In the genomic region with DNA sequence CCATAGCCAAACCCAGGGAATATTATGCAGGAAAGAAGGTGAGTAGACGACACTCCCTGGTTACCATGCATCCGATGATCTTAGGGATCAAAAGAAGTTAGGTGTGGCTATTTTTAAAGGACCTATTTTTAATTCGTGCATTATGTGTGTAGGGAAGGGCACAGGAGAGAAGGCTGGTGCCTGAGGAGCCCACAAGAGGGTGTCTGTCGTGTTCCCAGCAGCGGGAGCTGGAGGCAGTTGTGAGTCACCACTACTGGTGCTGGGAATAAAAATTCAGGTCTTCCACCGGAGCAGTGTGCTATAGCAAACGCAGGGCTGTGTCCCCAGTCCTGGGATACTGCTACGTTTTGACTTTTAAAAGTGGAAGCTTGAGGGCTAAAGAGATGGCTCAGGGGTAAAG, we compare ENCODE assay signal across 24 mouse cellular contexts. TPM values are rescaled to one million over a fixed set of nuclear protein-coding genes. Genes with fewer than 3 reads are reported as not detected.
"Had no signal": no experiment of that assay in that cellular context is flagged by ENCODE, and none has a peak within 500 bp of the region (broad histone marks: within the 10 kb centered on the region; RNA-seq: fewer than 3 reads in every experiment).

No protein-coding gene starts in this region.

- H3K36me3 ChIP-seq: liver, embryonic 15.5 days; neural tube, embryonic 15.5 days had no signal

- H3K4me3 ChIP-seq: limb, embryonic 10.5 days; liver, embryonic 15.5 days; myocyte; neural tube, embryonic 15.5 days had no signal

- H3K9me3 ChIP-seq: limb, embryonic 10.5 days; liver, embryonic 15.5 days; neural tube, embryonic 15.5 days had no signal

- ATAC-seq: lung, postnatal 0 days; midbrain, embryonic 16.5 days had no signal

- H3K4me1 ChIP-seq: liver, embryonic 15.5 days had no signal

- H3K4me2 ChIP-seq: liver, embryonic 11.5 days; liver, embryonic 15.5 days had no signal

- H3K27ac ChIP-seq: left cerebral cortex, adult 2 months; liver, embryonic 15.5 days had no signal

- DNase-seq: kidney, adult 9 months; kidney, postnatal 10 days; kidney, postnatal 4 days; lung, adult 2 months; lung, postnatal 36 days; right cerebral cortex, adult 18-20 months; right cerebral cortex, postnatal 25 days; thymus, postnatal 4 days had no signal

- H3K9ac ChIP-seq: liver, embryonic 15.5 days; neural tube, embryonic 15.5 days had no signal

- H3K27me3 ChIP-seq: liver, embryonic 15.5 days; neural tube, embryonic 15.5 days had no signal

RNA-seq across cellular contexts. Expression of a gene that starts 9.6 kb away (rescaled TPM):
- total RNA-seq: megakaryocyte progenitor cell, adult 5-6 weeks had no signal
- polyA plus RNA-seq: myocyte had no signal

RNA-seq across cellular contexts. Expression of a gene that starts 54.9 kb away (rescaled TPM):
- total RNA-seq: layer of hippocampus, adult 8-10 months; layer of hippocampus, postnatal 25 days; left cerebral cortex, adult 2 months; left cerebral cortex, postnatal 14 days; megakaryocyte progenitor cell, adult 5-6 weeks had no signal
- polyA plus RNA-seq: limb, embryonic 10.5 days; limb, embryonic 14.5 days; liver, embryonic 11.5 days; liver, embryonic 15.5 days; lung, adult 2 months; lung, postnatal 0 days; midbrain, embryonic 16.5 days; myocyte; neural tube, embryonic 11.5 days; neural tube, embryonic 15.5 days; small intestine, adult 2 months; stomach, embryonic 16.5 days had no signal
